Mouse (Mus musculus) kidney, adult 2 months (tissue): ENCODE results near the gene Adra2b. TPM values are rescaled to one million over a fixed set of nuclear protein-coding genes. Genes with fewer than 3 reads are reported as not detected.

Experiments used
- DNase-seq: peaks from one replicate; pipeline ENCODE4 v3.0.0; 2021
- H3K27ac ChIP-seq: fragments of 200-500 bp; 2 replicates; pipeline ENCODE4 v1.5.1; 2012; ENCODE audit warnings: low read depth, low read length, control low read depth, inconsistent platforms; ENCODE audit not compliant: insufficient read depth
- H3K27me3 ChIP-seq: fragments of 200-500 bp; replicated peaks from 2 replicates; pipeline ENCODE4 v1.6.1; 2012; ENCODE audit warnings: mild to moderate bottlenecking, moderate library complexity, low read length, inconsistent platforms; ENCODE audit not compliant: control insufficient read depth, insufficient read depth
- H3K36me3 ChIP-seq: fragments of 200-500 bp; 2 replicates; pipeline ENCODE4 v1.6.1; 2012; ENCODE audit warnings: mild to moderate bottlenecking, moderate library complexity, low read length, inconsistent platforms; ENCODE audit not compliant: control insufficient read depth, insufficient read depth
- H3K4me1 ChIP-seq: fragments of 200-500 bp; 2 replicates; pipeline ENCODE4 v1.6.1; 2011; ENCODE audit warnings: low read length; ENCODE audit not compliant: control insufficient read depth, insufficient read depth
- H3K4me3 ChIP-seq: fragments of 200-500 bp; 2 replicates; pipeline ENCODE4 v1.5.1; 2011; ENCODE audit warnings: mild to moderate bottlenecking, low read depth, low read length, control low read depth; ENCODE audit not compliant: insufficient read depth
- CTCF ChIP-seq: fragments of 200-500 bp; conservative IDR thresholded peaks from 2 replicates; pipeline ENCODE4 v1.5.1; 2011; ENCODE audit warnings: low read depth, mild to moderate bottlenecking, control low read depth, low read length, moderate library complexity, mixed read lengths; ENCODE audit not compliant: insufficient read depth, insufficient read length
- POLR2A ChIP-seq: fragments of 200-500 bp; IDR thresholded peaks from one replicate; pipeline ENCODE4 v1.6.1; 2011; ENCODE audit warnings: low read depth, low read length, control low read depth
- WGBS: fragments of 180-500 bp; shearing (Covaris S2); methylation state at CpG from one replicate; pipeline ENCODE4 v1.1.7; 2018; 5-methylcytosine and 5-hydroxymethylcytosine counted together
- polyA plus RNA-seq: library from polyadenylated mRNA; depleted of rRNA; stranded (reverse); fragments of >200 nt; gene quantifications from 2 replicates; pipeline ENCODE4 v1.2.3, GENCODE M21; 2012

Gene Adra2b
- polyA plus RNA-seq, 1 experiment = 64.7 TPM

- Histone ChIP-seq H3K36me3 (no peaks in the 10 kb centered on the region), H3K27me3 (no peaks in the 10 kb centered on the region), H3K4me3 (no peak overlapping the region), H3K27ac (no peak overlapping the region), H3K4me1 (no peaks in the 10 kb centered on the region)
- no peak for DNase-seq
- 56% methylated on average over 11 of the region's 11 CpGs for WGBS
- TF ChIP-seq POLR2A (no peak), CTCF (no peak)
Observed at GRCm38 (mm10) chr2:127335078-127335541, 27.9 kb upstream of the Adra2b start.

GRCm38 (mm10) chr2:127335767-127336496 lies 27.1 kb upstream of the Adra2b start, which contains the start of gene Dusp2:
TSS of gene Dusp2 (plus strand) at chr2:127336159.
- Histone ChIP-seq H3K27ac (no peak within 1 kb of the TSS), H3K36me3 (no peaks in the 10 kb centered on the region), H3K4me3 (peak within 1 kb of the TSS; percentile 45), H3K27me3 (no peaks in the 10 kb centered on the region), H3K4me1 (no peaks in the 10 kb centered on the region)
- DNase-seq = peak; percentile 88
- 1% methylated on average over 70 of the region's 76 CpGs for WGBS
- TF ChIP-seq POLR2A (peak; percentile 21), CTCF (no peak)

- DNase-seq = peak; percentile 17
- H3K27ac ChIP-seq = no peak overlapping the region
- no peaks in the 10 kb centered on the region for H3K27me3 ChIP-seq
- 3% methylated on average over 33 of the region's 33 CpGs for WGBS
- no peak for TF ChIP-seq POLR2A
- TF ChIP-seq CTCF = no peak
- H3K36me3 ChIP-seq = no peaks in the 10 kb centered on the region
- peak overlapping the region; percentile 45 for H3K4me3 ChIP-seq
- H3K4me1 ChIP-seq = no peaks in the 10 kb centered on the region
Observed at GRCm38 (mm10) chr2:127336497-127336832, 26.5 kb upstream of the Adra2b start.

GRCm38 (mm10) chr2:127336885-127337284 lies 26.1 kb upstream of the Adra2b start:
- Histone ChIP-seq H3K36me3 (no peaks in the 10 kb centered on the region), H3K4me3 (no peak overlapping the region), H3K27ac (no peak overlapping the region), H3K27me3 (no peaks in the 10 kb centered on the region), H3K4me1 (no peaks in the 10 kb centered on the region)
- DNase-seq = no peak
- 58% methylated on average over 5 of the region's 5 CpGs for WGBS
- TF ChIP-seq POLR2A (no peak), CTCF (no peak)

GRCm38 (mm10) chr2:127337531-127337930 lies 25.5 kb upstream of the Adra2b start:
- no peaks in the 10 kb centered on the region for H3K36me3 ChIP-seq
- H3K4me1 ChIP-seq = no peaks in the 10 kb centered on the region
- TF ChIP-seq POLR2A = no peak
- no peak for TF ChIP-seq CTCF
- no peak overlapping the region for H3K27ac ChIP-seq
- H3K27me3 ChIP-seq = no peaks in the 10 kb centered on the region
- no peak for DNase-seq
- 83% methylated on average over 11 of the region's 11 CpGs for WGBS
- no peak overlapping the region for H3K4me3 ChIP-seq

- WGBS = 80% methylated on average over 7 of the region's 7 CpGs
- Histone ChIP-seq H3K4me1 (no peaks in the 10 kb centered on the region), H3K4me3 (no peak overlapping the region), H3K27me3 (no peaks in the 10 kb centered on the region), H3K36me3 (no peaks in the 10 kb centered on the region), H3K27ac (no peak overlapping the region)
- no peak for DNase-seq
- TF ChIP-seq CTCF (no peak), POLR2A (no peak)
Observed at GRCm38 (mm10) chr2:127338012-127338411, 25.0 kb upstream of the Adra2b start.

- 93% methylated on average over 4 of the region's 4 CpGs for WGBS
- no peak for DNase-seq
- Histone ChIP-seq H3K27ac (no peak within 1 kb of the TSS), H3K36me3 (no peaks in the 10 kb centered on the region), H3K27me3 (no peaks in the 10 kb centered on the region), H3K4me1 (no peaks in the 10 kb centered on the region), H3K4me3 (no peak within 1 kb of the TSS)
- TF ChIP-seq POLR2A (no peak), CTCF (no peak)
Observed at GRCm38 (mm10) chr2:127338416-127338815, 24.6 kb upstream of the Adra2b start, which contains the start of gene Astl. TSS of gene Astl (plus strand) at chr2:127338639.

- Histone ChIP-seq H3K4me1 (no peaks in the 10 kb centered on the region), H3K36me3 (no peaks in the 10 kb centered on the region), H3K27ac (no peak overlapping the region), H3K27me3 (no peaks in the 10 kb centered on the region), H3K4me3 (no peak overlapping the region)
- DNase-seq = no peak
- TF ChIP-seq POLR2A (no peak), CTCF (no peak)
- WGBS = 73% methylated on average over 4 of the region's 4 CpGs
Observed at GRCm38 (mm10) chr2:127338833-127339232, 24.2 kb upstream of the Adra2b start.
